Comparison of ENCODE assay signal across 23 mouse cellular contexts in the genomic region with DNA sequence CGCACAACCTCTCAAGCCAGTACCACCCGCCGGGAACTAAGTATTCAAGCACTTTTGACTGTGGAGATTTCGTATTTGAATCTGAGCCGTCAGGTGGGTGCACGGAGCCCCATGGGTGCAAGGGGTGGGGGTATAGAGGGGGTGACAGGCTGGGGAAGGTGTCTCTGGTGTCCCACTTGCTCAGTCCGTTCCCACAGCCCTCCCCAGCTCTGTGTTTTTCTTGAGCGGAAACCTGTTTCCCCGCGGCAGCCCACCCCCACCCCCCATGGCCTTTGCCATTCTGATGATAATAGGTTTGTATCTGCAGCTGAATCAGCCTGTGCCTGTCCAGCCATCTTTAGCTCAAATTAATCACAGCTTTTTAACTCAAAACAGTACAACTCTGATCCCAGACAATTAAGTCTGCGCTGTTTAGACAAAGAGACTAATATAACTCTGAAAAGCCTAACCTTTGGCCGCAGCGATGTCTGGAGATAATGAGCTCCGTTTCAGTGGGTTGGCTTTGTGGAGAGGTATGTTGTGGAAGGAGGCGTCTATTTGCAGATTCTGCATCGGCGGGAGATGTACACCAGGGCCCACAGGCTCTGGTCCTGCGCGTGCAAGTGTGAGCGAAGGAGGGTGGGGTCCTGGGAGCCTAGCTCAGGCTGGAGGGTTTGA.
DNase-seq lines count a peak whose midpoint lies in the region; ATAC-seq and TF ChIP-seq lines count a peak whose summit lies in the region.
"Had no signal": no experiment of that assay in that cellular context is flagged by ENCODE, and none has a peak within 500 bp of the region (broad histone marks: within the 10 kb centered on the region; RNA-seq: fewer than 3 reads in every experiment).

No protein-coding gene starts in this region.

- no peak for DNase-seq in midbrain, embryonic 10.5 days (ENCODE audit: low spot score)
- DNase-seq in midbrain, postnatal 0 days (ENCODE audit: low spot score), result no peak
- peak; percentile 61 for DNase-seq in ES-E14 (ENCODE audit: low read depth, low spot score)
- DNase-seq in embryonic facial prominence, embryonic 11.5 days (ENCODE audit: low spot score), result peak; percentile 45
- DNase-seq in frontal cortex, postnatal 10 days (ENCODE audit: low spot score in 2 of 2), result no peak
- DNase-seq in cerebellum, adult 11 months, result no peak
- DNase-seq in adrenal gland, postnatal 14 days, result no peak
- DNase-seq: adrenal gland, postnatal 36 days; B cell, adult 2 months; cerebellum, adult 8-10 months; gastrocnemius, postnatal 14 days; heart, adult 18-20 months; heart, postnatal 4 days; kidney, adult 9 months; kidney, postnatal 36 days; lung, postnatal 4 days; right cerebral cortex, postnatal 4 days; thymus, postnatal 14 days had no signal

- H3K36me3 ChIP-seq in midbrain, embryonic 10.5 days, result no peaks in the 10 kb centered on the region
- H3K36me3 ChIP-seq in midbrain, postnatal 0 days (ENCODE audit: insufficient read depth, low read length), result no peaks in the 10 kb centered on the region
- no peaks in the 10 kb centered on the region for H3K36me3 ChIP-seq in ES-E14 (ENCODE audit: control insufficient read depth, insufficient read depth, low read length, poor library complexity, severe bottlenecking)
- no peaks in the 10 kb centered on the region for H3K36me3 ChIP-seq in embryonic facial prominence, embryonic 11.5 days (replicated peaks; ENCODE audit: control insufficient read depth, insufficient read depth, low read depth, low read length)
- H3K36me3 ChIP-seq in forebrain, embryonic 16.5 days (ENCODE audit: control insufficient read depth, insufficient read depth), result no peaks in the 10 kb centered on the region
- H3K36me3 ChIP-seq: liver, embryonic 12.5 days had no signal

- H3K27me3 ChIP-seq in midbrain, embryonic 10.5 days (ENCODE audit: low read depth, poor library complexity, severe bottlenecking), result no peaks in the 10 kb centered on the region
- no peaks in the 10 kb centered on the region for H3K27me3 ChIP-seq in midbrain, postnatal 0 days (ENCODE audit: insufficient read depth, low read length)
- H3K27me3 ChIP-seq in embryonic facial prominence, embryonic 11.5 days (ENCODE audit: control insufficient read depth, insufficient read depth, low read length), result no peaks in the 10 kb centered on the region
- H3K27me3 ChIP-seq in forebrain, embryonic 16.5 days (replicated peaks; ENCODE audit: control insufficient read depth, insufficient read depth, low read length), result no peaks in the 10 kb centered on the region; the same call in none of the 2 replicates
- H3K27me3 ChIP-seq: liver, embryonic 12.5 days had no signal

- no peak overlapping the region for H3K9ac ChIP-seq in midbrain, postnatal 0 days (replicated peaks; ENCODE audit: low read length, poor library complexity, severe bottlenecking)
- H3K9ac ChIP-seq in ES-E14 (ENCODE audit: insufficient read depth, low read depth, low read length, poor library complexity, severe bottlenecking), result no peak overlapping the region
- H3K9ac ChIP-seq in embryonic facial prominence, embryonic 11.5 days (replicated peaks; ENCODE audit: low read length), result no peak overlapping the region
- no peak overlapping the region for H3K9ac ChIP-seq in forebrain, embryonic 16.5 days (replicated peaks; ENCODE audit: low read depth, low read length)
- H3K9ac ChIP-seq: liver, embryonic 12.5 days; lung, embryonic 14.5 days had no signal

- no peak for TF ChIP-seq CTCF in midbrain, postnatal 0 days (IDR thresholded peaks at IDR 0.05)

- peaks cover 6% of the 10 kb centered on the region; the same call in 1 of the 2 replicates for H3K9me3 ChIP-seq in midbrain, embryonic 10.5 days (replicated peaks)
- H3K9me3 ChIP-seq in midbrain, postnatal 0 days (ENCODE audit: low read length), result no peaks in the 10 kb centered on the region
- H3K9me3 ChIP-seq in ES-E14 (ENCODE audit: control insufficient read depth, insufficient read depth, low read depth, low read length), result no peaks in the 10 kb centered on the region
- H3K9me3 ChIP-seq in embryonic facial prominence, embryonic 11.5 days (replicated peaks; ENCODE audit: control insufficient read depth, low read length), result no peaks in the 10 kb centered on the region
- no peaks in the 10 kb centered on the region for H3K9me3 ChIP-seq in forebrain, embryonic 16.5 days (ENCODE audit: control insufficient read depth, low read length)

- 72% methylated on average over 20 of the region's 20 CpGs for WGBS in midbrain, embryonic 10.5 days
- 62% methylated on average over 20 of the region's 20 CpGs for WGBS in midbrain, postnatal 0 days
- 54% methylated on average over 20 of the region's 20 CpGs for WGBS in embryonic facial prominence, embryonic 11.5 days
- 10% methylated on average over 20 of the region's 20 CpGs for WGBS in forebrain, embryonic 16.5 days

- H3K4me1 ChIP-seq in midbrain, embryonic 10.5 days, result peaks cover 11% of the 10 kb centered on the region
- 0 out of 2 replicates have a peak, but pooled peaks cover 2% of the 10 kb centered on the region for H3K4me1 ChIP-seq in midbrain, postnatal 0 days (ENCODE audit: insufficient read depth, low read length)
- peaks cover 8 to 18% of the 10 kb centered on the region in 2 experiments; a peak in 2 of 4 replicates for H3K4me1 ChIP-seq in ES-E14 (ENCODE audit: control insufficient read depth in 2 of 2, insufficient read depth in 2 of 2, low read length in 2 of 2, poor library complexity in 1 of 2)
- H3K4me1 ChIP-seq in embryonic facial prominence, embryonic 11.5 days (ENCODE audit: control insufficient read depth, insufficient read depth, low read length), result no peaks in the 10 kb centered on the region
- H3K4me1 ChIP-seq in forebrain, embryonic 16.5 days (replicated peaks; ENCODE audit: control insufficient read depth, insufficient read depth, low read length), result peaks cover 14% of the 10 kb centered on the region
- H3K4me1 ChIP-seq: liver, embryonic 12.5 days had no signal

- H3K4me3 ChIP-seq in midbrain, embryonic 10.5 days, result no peak overlapping the region
- H3K4me3 ChIP-seq in midbrain, postnatal 0 days (ENCODE audit: low read depth, low read length), result no peak overlapping the region
- peak overlapping the region in 1 of 2 experiments; percentile 20; a peak in 1 of 4 replicates for H3K4me3 ChIP-seq in ES-E14 (ENCODE audit: insufficient read depth in 1 of 2, low read depth in 1 of 2, low read length in 2 of 2, poor library complexity in 1 of 2, severe bottlenecking in 1 of 2)
- H3K4me3 ChIP-seq in embryonic facial prominence, embryonic 11.5 days (ENCODE audit: low read depth, low read length), result no peak overlapping the region
- H3K4me3 ChIP-seq in forebrain, embryonic 16.5 days (replicated peaks; ENCODE audit: low read length), result no peak overlapping the region
- H3K4me3 ChIP-seq: erythroblast, embryonic 14.5 days; liver, embryonic 12.5 days had no signal

- no peak for ATAC-seq in midbrain, postnatal 0 days (ENCODE audit: low FRiP score)
- no peak for ATAC-seq in embryonic facial prominence, embryonic 11.5 days (replicated peaks; ENCODE audit: insufficient number of reproducible peaks, low FRiP score, low TSS enrichment, low read depth)
- peak; percentile 57 for ATAC-seq in forebrain, embryonic 16.5 days
- ATAC-seq: liver, embryonic 12.5 days had no signal

- no peak overlapping the region for H3K4me2 ChIP-seq in midbrain, postnatal 0 days (ENCODE audit: low read depth, low read length, poor library complexity, severe bottlenecking)
- no peak overlapping the region for H3K4me2 ChIP-seq in embryonic facial prominence, embryonic 11.5 days (ENCODE audit: low read depth, low read length)
- peak overlapping the region; percentile 6; the same call in 1 of the 2 replicates for H3K4me2 ChIP-seq in forebrain, embryonic 16.5 days (ENCODE audit: low read length)
- H3K4me2 ChIP-seq: liver, embryonic 12.5 days; lung, embryonic 14.5 days had no signal

- H3K27ac ChIP-seq in midbrain, embryonic 10.5 days (replicated peaks), result peak overlapping the region; percentile 64
- no peak overlapping the region for H3K27ac ChIP-seq in midbrain, postnatal 0 days (ENCODE audit: low read depth, low read length)
- H3K27ac ChIP-seq in ES-E14 (ENCODE audit: insufficient read depth, low read depth, low read length, poor library complexity, severe bottlenecking), result peak overlapping the region; percentile 79
- H3K27ac ChIP-seq in embryonic facial prominence, embryonic 11.5 days (replicated peaks; ENCODE audit: low read depth, low read length), result no peak overlapping the region
- H3K27ac ChIP-seq in forebrain, embryonic 16.5 days (ENCODE audit: low read length), result no peak overlapping the region
- H3K27ac ChIP-seq: liver, embryonic 12.5 days; stomach, postnatal 0 days had no signal

- in situ Hi-C loops in ES-E14 (cut with MboI; ENCODE audit: low sequenced_read_pairs in 2 of 2, unreplicated experiment in 2 of 2), result no loop called here

TF ChIP-seq in ES-E14, 5 proteins besides CTCF, POLR2A, EP300 and RAD21:
- TF ChIP-seq MAFK (IDR thresholded peaks at IDR 0.05; ENCODE audit: insufficient read depth, low read depth, low read length) (no peak; the same call in 1 of the 2 replicates), ZC3H11A (IDR thresholded peaks at IDR 0.05; ENCODE audit: borderline replicate concordance, low read depth, low read length) (no peak), CHD2 (IDR thresholded peaks at IDR 0.05; ENCODE audit: low read depth, low read length) (no peak), ZNF384 (IDR thresholded peaks at IDR 0.05; ENCODE audit: low read depth, low read length) (no peak), HCFC1 (IDR thresholded peaks at IDR 0.05; ENCODE audit: borderline replicate concordance, insufficient read depth, low read length) (no peak)

Comparison
In these comparisons a context has a peak if more than half of its experiments do, and no peak if none do; other contexts are left out.
1. H3K27ac ChIP-seq: peak in midbrain, embryonic 10.5 days (single experiment) and ES-E14 (single experiment); none in midbrain, postnatal 0 days (single experiment), embryonic facial prominence, embryonic 11.5 days (single experiment) and forebrain, embryonic 16.5 days (single experiment).
2. DNase-seq: peak in ES-E14 (single experiment) and embryonic facial prominence, embryonic 11.5 days (single experiment); none in midbrain, embryonic 10.5 days (single experiment), midbrain, postnatal 0 days (single experiment), frontal cortex, postnatal 10 days (0 of 2), cerebellum, adult 11 months (single experiment) and adrenal gland, postnatal 14 days (single experiment).